Mouse (Mus musculus) WW6 (cell line): Measurements from ENCODE around the gene Rdh1.
"Not testable (repeated sequence)": the region's sequence is repeated elsewhere in the genome, so short reads cannot be mapped to it uniquely, and the experiment has no call there.

Source experiments
- DNase-seq: peaks from one replicate; pipeline ENCODE4 v3.0.0-alpha.2; 2013; ENCODE audit warnings: low read depth, low spot score

Rdh1 gene

DNA sequence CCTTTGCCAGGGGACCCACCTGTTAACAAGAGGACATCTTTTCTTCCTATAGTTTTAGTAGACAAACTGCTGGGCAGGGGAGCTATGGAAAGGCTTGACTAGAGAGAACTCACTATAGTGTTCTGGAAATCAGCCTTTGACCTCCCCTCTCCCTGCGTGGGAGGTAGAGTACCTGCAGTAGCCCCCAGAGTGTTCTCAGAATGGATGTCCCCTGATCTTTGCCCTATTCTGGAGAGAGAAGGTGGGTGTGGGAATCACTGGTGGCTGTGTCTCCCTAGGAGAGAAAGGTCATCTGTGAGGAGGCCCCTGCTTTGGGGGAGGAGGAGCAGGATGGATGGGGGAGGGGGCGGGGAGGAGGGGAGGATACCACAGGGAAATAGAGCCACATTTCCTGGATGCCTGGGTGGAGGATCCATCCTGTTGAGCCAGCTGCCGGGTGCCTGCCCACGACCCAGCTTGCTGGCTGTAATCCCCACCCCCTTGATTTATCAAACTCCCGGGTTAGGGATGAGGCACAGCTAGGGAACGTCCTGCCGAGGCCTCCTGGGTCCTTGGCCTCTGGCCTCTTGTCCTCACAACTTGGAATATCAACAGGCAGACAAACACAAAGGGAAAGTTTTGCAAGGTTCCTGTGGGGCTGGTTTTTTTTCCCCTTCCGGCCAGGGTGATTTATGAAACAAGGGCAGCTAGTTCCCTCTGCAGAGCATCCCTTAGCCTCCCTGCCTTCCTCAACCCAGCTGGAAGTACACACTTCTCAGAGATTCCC is 10.5 kb upstream of the Rdh1 start:
- DNase-seq: no peak

DNA sequence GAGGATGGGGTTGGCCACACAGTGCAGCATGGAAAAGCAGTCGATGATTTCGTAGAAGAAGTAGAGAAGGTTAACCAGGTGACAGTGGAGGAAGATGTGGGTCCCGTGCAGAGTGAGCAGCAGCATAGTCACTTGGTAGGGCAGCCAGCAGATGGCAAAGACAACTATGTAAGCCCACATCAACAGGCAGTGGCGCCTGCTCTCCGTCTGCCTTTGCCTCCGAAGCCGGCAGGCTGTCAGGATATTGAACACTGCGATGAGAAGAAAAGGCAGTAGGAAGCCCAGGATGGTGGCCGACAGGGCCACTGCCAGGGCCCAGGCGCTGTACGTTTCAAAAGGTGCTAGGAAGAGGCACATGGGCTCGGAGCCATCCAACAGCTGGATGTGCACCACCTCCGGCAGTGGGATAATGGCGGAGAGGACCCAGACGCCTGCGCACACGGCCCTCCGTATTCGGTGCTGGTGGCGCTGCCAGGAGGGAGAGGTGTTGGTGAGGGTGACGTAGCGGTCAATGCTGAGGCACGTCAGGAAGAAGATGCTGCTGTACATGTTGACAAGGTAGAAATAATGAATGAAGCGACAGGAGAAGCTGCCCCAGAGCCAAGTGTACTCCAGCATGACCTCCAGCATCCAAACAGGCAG is 9.3 kb upstream of the Rdh1 start:
- DNase-seq: no peak

DNA sequence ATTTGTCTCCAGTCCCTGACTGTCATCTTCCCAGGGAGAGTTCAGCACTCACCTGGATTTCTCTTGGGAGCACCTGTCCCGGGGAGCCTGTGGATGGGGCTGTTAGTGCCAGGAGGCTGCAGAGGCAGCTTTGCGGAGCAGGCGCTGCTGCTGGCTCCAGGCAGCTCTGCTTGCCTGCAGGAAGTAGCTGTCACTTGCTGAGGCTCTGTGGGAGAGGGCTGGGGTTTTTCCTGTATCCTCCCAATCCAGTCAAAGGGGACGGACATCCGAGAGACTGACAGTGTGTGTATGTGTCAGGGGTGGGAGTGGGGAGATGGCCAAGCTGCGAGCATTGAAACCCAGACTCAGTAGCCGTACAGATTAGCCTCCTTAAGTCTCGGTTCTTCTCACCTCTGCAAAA is 8.0 kb upstream of the Rdh1 start, which contains the start of gene Gpr182:
Gene Gpr182, minus strand, starts transcription at position 185 of the 400 bp plus-strand sequence.
- DNase-seq: no peak

DNA sequence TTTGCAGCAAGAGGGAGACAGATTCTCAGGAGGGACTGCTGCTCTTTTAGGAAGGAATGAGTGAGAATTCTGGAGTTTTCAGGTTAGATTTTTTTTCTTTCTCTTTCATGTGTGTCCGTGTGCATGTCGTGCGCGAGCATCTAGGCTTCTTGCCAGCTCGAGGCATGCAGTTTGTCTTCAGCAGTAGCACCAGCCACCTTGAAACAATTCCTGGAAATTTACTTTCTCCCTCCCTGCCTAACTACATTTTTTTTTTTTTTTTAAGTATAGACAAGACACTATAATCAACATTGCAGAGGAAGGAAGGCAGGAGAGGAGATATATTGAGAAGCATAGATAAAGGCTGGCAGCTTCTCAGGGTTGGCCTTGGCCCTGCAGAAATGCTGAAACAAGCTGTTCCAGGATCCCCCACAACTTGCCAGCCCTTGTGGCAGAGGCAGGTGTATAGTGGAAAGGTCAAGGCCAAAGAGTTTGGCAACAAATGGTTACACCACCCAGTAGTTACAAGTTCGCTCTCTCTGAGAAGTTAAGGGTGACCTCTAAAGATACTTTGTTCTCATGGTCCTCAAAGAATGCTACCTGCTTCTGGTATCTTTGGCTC is 4.9 kb upstream of the Rdh1 start:
- no peak for DNase-seq

DNA sequence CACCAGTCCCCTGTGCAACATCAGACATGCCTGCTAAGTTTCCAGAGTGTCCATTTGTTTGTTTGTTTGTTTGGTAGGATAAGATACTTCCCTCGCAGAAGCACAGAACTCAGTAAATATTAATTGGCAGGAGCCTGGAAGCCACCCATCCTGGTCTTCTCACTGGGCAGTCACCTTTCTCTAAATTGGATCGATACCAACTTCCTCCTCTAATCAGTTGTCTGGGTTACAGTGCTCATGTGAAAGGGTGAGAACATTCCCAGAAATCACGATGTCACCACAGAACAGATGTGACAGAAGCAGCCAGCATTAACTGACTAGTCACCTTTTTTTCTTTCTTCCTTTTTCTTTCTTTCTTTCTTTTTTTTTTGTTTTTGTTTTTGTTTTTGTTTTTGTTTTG is 4.3 kb upstream of the Rdh1 start:
- DNase-seq: no peak

DNA sequence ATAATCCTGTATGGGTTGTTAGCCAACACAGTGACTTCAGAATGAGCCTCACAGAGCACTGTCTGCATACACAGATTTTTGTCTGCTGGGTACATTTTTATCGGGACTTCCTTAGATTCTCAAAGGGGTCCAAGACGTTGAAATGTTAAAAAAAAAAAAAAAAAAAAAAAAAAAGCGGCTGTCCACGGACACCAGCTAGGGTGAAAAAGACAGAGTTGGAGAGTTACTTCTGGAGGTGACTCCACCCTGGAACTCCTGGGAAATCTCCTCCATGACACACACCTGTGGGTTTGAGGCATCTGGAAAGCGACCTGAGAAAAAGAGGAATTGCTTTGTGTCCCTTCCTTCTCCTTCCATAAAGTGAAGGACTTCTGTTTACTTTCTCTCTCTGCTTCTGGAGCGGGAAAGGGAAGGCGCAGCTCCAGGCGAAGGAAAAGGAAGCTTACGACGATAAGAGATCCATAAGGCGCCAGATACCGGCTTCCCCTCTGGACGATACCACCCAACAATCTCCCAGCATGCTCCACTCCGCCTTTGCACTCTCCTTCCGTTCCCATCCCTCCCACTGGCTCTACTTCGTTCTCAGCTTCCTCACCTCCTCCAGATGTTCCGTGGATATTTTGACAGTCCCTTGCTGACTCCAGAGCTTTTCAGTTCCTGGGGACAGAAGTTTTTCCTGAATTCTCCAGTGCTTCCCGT is 3.6 kb upstream of the Rdh1 start:
- DNase-seq: no peak

DNA sequence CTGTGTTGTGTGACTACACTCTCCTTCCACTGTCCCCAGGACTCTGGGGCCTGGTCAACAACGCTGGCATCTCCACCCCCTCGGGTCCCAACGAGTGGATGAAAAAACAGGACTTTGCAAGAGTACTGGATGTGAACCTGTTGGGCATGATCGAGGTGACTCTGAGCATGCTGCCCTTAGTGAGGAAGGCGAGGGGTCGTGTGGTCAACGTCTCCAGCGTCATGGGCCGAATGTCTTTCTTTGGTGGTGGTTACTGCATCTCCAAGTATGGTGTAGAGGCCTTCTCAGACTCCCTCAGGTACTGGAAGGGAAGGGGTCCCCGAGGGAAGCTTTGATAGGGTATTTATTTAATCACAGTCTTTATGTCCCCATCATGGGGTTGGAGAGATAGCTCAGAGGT is 3.4 kb downstream of the Rdh1 start:
- not testable (repeated sequence) for DNase-seq

DNA sequence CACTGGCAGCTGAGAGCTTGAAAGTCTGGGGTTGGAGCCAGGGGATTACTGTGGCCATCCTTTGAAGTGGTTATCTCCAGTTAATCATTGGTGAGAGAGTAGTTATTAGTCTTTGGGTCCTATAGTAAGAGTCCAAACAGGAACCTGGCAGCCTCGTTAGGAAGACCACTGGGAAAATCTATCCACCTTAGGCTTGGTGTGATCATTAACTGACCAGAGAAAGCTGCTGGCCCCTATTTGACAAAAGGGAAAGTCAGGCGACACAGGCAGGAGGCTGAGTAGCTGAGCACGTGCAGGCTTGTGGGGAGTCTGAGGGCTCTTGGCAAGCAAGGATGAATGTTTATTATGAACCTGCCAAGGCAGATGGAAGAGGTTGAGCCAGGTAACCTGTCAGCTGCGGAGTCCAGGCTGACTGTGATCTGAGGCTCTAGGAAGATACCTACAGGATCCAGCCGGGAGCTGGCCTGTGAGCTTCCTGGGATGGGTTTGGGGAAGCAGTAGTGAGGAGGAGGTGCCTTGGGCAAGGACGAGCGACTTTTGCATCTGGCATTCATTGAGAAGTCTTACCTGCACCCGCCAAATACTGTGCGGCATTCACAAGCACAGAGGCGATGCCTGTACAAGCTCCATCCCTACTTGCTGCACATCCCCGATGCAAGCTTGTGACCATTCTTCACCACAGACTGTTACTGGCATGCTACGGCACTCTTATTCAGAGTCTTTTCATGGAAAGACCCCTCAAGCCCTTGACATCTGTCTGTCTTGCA is 4.6 kb downstream of the Rdh1 start:
- DNase-seq: no peak

DNA sequence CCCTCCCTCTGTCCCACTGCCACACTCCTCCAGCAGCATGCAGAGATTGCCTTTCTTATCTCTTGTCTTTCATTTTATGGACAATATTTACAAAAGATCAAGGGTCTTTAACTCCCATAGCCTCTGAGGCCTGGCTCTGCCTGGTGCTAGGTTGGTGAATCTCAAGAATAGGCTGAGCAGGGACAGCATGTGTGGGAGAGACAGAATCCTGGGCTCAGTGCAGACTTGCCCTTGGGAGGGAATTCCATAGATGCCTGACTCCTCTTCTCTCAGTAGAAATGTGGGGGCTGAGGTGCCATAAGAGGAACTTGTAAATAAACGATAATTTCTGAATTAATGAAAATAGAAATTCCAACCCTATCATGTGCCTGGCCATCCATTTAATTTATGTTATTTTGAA is 7.0 kb downstream of the Rdh1 start:
- no peak for DNase-seq

DNA sequence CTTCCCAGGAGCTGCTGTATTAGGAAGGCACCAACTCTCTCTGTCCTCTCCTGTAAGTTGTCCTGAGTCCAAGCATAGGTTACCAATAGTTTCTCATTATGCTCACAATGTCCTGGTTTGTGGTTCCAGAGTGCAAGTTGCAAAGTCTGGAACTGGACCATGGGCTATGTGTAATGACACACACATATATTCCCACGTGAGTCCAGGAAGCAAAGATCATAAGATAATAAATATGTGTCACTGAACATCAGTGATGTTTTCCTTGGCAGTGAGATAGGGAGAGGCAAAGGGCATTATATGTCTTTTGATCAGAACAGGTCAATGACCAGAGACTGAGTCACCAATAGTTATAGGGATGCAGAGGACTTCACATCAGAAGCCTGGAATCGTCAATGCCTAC is 16.5 kb downstream of the Rdh1 start, which contains the start of gene Rdh9:
Gene Rdh9, plus strand, starts transcription at position 376 of the 400 bp plus-strand sequence.
- DNase-seq: no peak

DNA sequence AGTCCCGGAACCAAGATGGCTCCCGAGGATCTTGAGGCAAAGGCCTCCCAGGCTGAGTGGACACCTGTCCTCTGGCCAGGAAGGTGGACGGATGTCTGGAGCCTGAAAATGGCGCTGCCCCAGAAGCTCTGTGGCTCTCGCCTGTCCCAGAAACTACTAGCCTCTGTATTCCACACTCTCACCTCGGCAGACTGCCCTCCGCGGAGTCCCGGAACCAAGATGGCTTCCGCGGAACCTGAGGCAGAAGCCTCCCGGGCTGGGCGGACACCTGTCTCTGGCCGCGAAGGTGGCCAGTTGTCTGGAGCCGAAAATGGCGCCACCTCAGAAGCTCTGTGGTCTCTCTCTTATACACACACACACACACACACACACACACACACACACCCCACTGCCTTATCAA is 22.8 kb downstream of the Rdh1 start:
- DNase-seq: not testable (repeated sequence)

DNA sequence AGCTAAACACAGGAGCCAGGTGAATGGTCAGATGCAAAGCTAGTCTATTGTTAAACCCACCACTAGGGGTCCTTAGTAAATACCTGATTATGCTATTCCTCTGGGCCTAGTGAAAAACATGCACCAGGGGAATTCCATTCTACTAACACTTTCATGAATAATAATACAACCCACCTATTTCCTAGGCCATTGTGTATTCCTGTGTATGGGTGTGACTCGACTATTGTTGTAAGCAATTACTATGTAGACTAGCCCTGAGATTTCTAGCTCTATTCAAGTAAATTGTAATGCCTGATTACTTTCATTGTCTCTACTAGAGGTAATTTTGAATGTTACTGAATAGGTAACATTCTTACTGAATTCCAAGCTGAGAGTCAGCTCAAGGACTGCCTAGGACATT is 25.9 kb downstream of the Rdh1 start:
- DNase-seq: not testable (repeated sequence)

DNA sequence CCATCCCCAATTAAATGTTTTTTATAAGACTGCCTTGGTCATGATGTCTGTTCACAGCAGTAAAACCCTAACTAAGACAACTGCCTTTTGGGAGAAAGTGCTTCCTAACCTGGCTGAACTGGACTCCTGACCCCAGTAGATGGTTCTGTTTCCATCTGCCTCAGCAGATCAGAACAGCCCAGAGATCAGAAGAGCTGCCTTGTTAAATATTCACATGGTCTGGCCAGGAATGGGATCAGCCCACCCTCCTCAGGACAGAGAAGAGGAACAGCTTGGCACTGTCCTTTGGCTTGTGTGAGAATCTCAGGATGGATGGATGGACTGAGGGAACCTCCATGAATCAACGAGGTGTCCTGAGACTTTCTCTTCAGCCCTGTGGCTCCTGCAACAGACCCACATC is 39.8 kb downstream of the Rdh1 start:
- no peak for DNase-seq

DNA sequence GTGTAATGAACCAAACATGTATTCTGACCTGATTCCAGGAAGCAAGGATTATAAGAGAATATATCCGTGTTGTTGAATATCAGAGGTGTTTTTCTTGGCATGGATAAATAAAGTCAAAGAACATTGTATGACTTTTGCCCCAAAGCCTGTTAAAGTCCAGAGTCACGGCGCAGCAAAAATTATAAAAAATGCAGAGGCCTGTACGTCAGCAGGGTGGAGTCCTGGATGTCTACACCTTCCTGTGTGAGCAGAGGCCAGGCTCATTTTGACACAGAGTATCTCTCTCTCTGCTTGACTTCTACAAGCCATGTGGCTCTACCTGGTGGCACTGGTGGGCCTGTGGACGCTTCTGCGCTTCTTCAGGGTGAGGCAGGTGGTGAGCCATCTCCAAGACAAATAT is 41.4 kb downstream of the Rdh1 start, which contains the start of gene Rdh16:
Gene Rdh16, plus strand, starts transcription at position 262 of the 400 bp plus-strand sequence.
- no peak for DNase-seq

DNA sequence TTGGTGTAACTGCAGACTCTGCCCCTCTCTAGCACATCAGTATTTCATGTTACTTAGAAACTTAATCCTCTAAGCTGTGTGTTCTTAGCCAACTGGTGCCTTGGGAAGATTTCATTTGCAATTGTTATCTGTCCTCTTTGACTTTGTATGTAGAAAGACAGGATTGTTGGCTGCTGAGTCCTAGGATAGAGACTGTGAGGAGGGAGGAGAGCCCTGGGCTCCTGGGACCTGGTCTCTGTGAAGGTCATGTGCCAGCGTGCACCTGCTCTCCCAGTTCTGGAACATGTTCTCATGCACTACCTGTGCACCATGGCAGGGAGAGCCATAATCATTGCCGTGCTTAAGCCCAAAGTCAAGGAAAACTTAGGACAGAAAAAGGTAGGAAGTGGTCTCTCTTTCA is 42.1 kb downstream of the Rdh1 start:
- DNase-seq: no peak

DNA sequence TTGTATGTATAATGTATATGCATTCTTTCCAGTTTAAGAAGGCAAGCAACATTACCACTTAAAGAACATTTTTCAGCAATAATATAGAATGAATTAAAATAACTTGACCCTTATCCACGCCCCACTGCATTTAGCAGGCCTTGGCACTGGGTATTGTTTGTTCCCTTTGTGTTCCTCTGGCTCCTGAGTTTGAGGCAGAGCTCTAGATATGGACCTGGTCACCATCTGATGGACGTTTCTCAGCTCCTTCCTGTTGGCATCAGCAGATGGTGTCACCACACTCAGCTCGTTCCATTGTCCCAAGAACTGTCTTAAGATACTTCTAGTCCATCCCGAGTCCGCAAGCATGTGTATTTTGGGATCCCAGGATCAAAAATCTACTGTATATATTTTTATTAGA is 42.7 kb downstream of the Rdh1 start:
- no peak for DNase-seq

DNA sequence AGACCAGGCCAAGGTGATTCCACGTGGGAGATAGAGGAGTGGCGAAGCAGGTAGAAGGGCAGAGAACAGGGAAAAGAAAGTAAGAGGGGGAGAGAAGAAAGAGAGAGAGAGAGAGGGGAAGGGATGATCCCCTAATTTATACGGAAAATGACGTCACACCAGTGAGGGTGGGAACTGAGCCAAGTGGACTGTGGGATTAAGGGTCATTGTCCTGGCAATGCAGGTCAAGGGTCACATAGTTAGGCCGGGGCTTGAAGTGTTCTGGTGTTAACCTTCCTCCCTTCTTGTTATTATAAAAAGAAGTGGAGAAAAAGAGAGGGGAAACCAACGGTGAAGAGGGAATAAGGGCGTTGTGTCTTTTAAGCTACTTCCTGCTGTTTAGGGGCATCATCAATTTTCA is 44.9 kb downstream of the Rdh1 start:
- no peak for DNase-seq

DNA sequence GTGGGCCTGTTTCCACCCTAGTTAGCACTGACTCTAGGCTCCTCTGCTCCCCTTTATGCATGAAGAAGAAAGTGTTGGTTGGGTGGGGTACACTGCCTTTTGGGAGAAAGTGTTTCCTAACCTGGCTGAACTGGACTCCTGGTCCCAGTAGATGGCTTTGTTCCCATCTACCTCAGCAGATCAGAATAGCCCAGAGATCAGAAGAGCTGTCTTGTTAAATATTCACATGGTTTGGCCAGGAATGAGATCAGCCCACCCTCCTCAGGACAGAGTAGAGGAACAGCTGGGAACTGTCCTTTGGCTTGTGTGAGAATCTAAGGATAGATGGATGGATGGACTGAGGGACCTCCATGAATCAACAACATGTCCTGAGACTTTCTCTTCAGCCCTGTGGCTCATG is 56.4 kb downstream of the Rdh1 start:
- no peak for DNase-seq

DNA sequence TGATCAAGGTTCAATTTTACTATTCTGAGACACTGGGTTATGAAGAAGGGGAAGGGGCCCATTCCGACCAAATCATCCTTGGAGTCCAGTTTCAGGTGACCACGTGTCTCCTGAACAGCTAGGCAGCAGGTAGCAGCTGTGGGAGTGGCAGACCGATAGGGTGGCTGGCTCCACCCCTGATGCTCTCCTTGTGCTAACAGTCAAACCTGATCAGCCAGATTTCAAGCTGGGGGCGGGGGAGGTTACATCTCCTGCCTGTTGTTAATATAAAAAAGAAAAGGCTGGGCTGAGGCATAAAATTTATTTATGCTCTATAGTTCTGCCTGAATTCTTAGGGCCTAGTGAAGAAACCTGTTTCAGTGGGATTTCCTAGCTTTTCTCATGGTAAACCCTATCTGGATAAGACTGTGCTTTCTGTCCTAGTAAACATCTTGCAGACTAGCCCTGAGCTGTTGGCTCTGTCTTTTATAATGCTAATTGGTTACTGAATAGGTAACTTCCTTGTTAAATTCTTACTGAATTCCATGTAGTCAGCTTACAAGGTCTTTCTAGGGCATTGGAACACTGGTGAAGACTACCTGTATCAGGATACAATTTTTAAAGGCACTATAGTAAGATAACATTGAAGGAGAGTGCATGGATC is 57.9 kb downstream of the Rdh1 start:
- not testable (repeated sequence) for DNase-seq
